Mouse (Mus musculus) lung, postnatal 0 days (tissue): ENCODE data around the gene Camkmt. TPM values are rescaled to one million over a fixed set of nuclear protein-coding genes. Genes with fewer than 3 reads are reported as not detected.

Experiments used
- ATAC-seq: fragments of 200-750 bp; cut with Nextera tagmentation; 2 replicates; pipeline ENCODE4 v1.8.0; 2017; ENCODE audit warnings: moderate library complexity
- DNase-seq: peaks from one replicate; pipeline ENCODE4 v3.0.0-alpha.2; 2016; ENCODE audit warnings: low spot score
- H3K27ac ChIP-seq: fragments of 300-500 bp; sonication (generic); 2 replicates; pipeline ENCODE4 v1.5.1; 2014; ENCODE audit warnings: antibody characterized with exemption, mild to moderate bottlenecking, low read length, mixed read lengths
- H3K27me3 ChIP-seq: fragments of 300-500 bp; sonication (generic); replicated peaks from 2 replicates; pipeline ENCODE4 v1.6.1; 2014; ENCODE audit warnings: low read length, mixed read lengths; ENCODE audit not compliant: insufficient read depth
- H3K36me3 ChIP-seq: fragments of 300-500 bp; sonication (generic); 2 replicates; pipeline ENCODE4 v1.6.1; 2014; ENCODE audit warnings: low read length, mixed read lengths; ENCODE audit not compliant: insufficient read depth
- H3K4me1 ChIP-seq: fragments of 300-500 bp; sonication (generic); 2 replicates; pipeline ENCODE4 v1.6.1; 2014; ENCODE audit warnings: antibody characterized with exemption, low read depth, low read length, mixed read lengths; ENCODE audit not compliant: insufficient read depth
- H3K4me2 ChIP-seq: fragments of 300-500 bp; sonication (generic); replicated peaks from 2 replicates; pipeline ENCODE4 v1.6.1; 2014; ENCODE audit warnings: low read depth, mild to moderate bottlenecking, low read length, moderate library complexity, mixed read lengths
- H3K4me3 ChIP-seq: fragments of 300-500 bp; sonication (generic); 2 replicates; pipeline ENCODE4 v1.5.1; 2014; ENCODE audit warnings: low read depth, low read length
- H3K9ac ChIP-seq: fragments of 300-500 bp; sonication (generic); replicated peaks from 2 replicates; pipeline ENCODE4 v1.6.1; 2014; ENCODE audit warnings: low read depth, mild to moderate bottlenecking
- H3K9me3 ChIP-seq: fragments of 300-500 bp; sonication (generic); 2 replicates; pipeline ENCODE4 v1.6.1; 2016; ENCODE audit warnings: low read length, mixed read lengths
- CTCF ChIP-seq: IDR thresholded peaks from 2 replicates; pipeline ENCODE4 v1.5.1; 2016; ENCODE audit warnings: antibody characterized with exemption, mild to moderate bottlenecking
- EP300 ChIP-seq: IDR thresholded peaks from 2 replicates; pipeline ENCODE4 v1.6.1; 2016; ENCODE audit warnings: antibody characterized with exemption, mild to moderate bottlenecking, control low read depth
- WGBS: fragments of 180-500 bp; shearing (Covaris S2); extraction: QIAGEN DNeasy Blood & Tissue Kit; methylation state at CpG from one replicate; pipeline ENCODE4 v1.1.7; 2014; 5-methylcytosine and 5-hydroxymethylcytosine counted together
- polyA plus RNA-seq: library from polyadenylated mRNA; unstranded; fragments of >200 nt; fragmentation: Nextera tagmentation; extraction: Ambion mirVana; gene quantifications from 2 replicates; pipeline ENCODE4 v1.2.1, GENCODE M21; 2015

The Camkmt gene
- polyA plus RNA-seq, 1 experiment from 2014 or later = 3.2 TPM

- no peaks in the 10 kb centered on the region for H3K27me3 ChIP-seq
- H3K4me2 ChIP-seq = no peak overlapping the region
- no peak overlapping the region for H3K4me3 ChIP-seq
- TF ChIP-seq EP300 (no peak), CTCF (no peak)
- no peak overlapping the region for H3K27ac ChIP-seq
- no peaks in the 10 kb centered on the region for H3K4me1 ChIP-seq
- DNase-seq = no peak
- no peaks in the 10 kb centered on the region for H3K36me3 ChIP-seq
- no peaks in the 10 kb centered on the region for H3K9me3 ChIP-seq
- 49% methylated on average over 5 of the region's 5 CpGs for WGBS
- no peak for ATAC-seq
- H3K9ac ChIP-seq = no peak overlapping the region
Measured at GRCm38 (mm10) chr17:85282447-85282846, 192.1 kb downstream of the Camkmt start.

- Histone ChIP-seq H3K4me2 (no peak overlapping the region), H3K4me1 (no peaks in the 10 kb centered on the region), H3K4me3 (no peak overlapping the region), H3K27me3 (no peaks in the 10 kb centered on the region), H3K36me3 (no peaks in the 10 kb centered on the region), H3K9ac (no peak overlapping the region), H3K27ac (no peak overlapping the region), H3K9me3 (no peaks in the 10 kb centered on the region)
- no peak for TF ChIP-seq EP300
- no peak for TF ChIP-seq CTCF
- ATAC-seq (no peak), DNase-seq (no peak)
- WGBS = 90% methylated on average over 4 of the region's 4 CpGs
Measured at GRCm38 (mm10) chr17:85291154-85291553, 200.8 kb downstream of the Camkmt start.

GRCm38 (mm10) chr17:85291601-85292000, 201.2 kb downstream of the Camkmt start:
- no peak overlapping the region for H3K9ac ChIP-seq
- no peaks in the 10 kb centered on the region for H3K27me3 ChIP-seq
- no peak for TF ChIP-seq EP300
- no peak for TF ChIP-seq CTCF
- H3K4me2 ChIP-seq = no peak overlapping the region
- WGBS = 92% methylated on average over 5 of the region's 5 CpGs
- H3K4me1 ChIP-seq = no peaks in the 10 kb centered on the region
- no peak for DNase-seq
- H3K4me3 ChIP-seq = no peak overlapping the region
- H3K36me3 ChIP-seq = no peaks in the 10 kb centered on the region
- ATAC-seq = no peak
- H3K9me3 ChIP-seq = no peaks in the 10 kb centered on the region
- no peak overlapping the region for H3K27ac ChIP-seq

- WGBS = 83% methylated on average over 6 of the region's 6 CpGs
- ATAC-seq = no peak
Measured at GRCm38 (mm10) chr17:85292276-85292675, 201.9 kb downstream of the Camkmt start.

GRCm38 (mm10) chr17:85303686-85304085, 213.3 kb downstream of the Camkmt start:
- ATAC-seq = no peak
- TF ChIP-seq EP300 (no peak), CTCF (no peak)

More at GRCm38 (mm10) chr17:85292276-85292675, 201.9 kb downstream of the Camkmt start:
- no peak overlapping the region for H3K27ac ChIP-seq
- TF ChIP-seq CTCF (no peak), EP300 (no peak)
- no peaks in the 10 kb centered on the region for H3K27me3 ChIP-seq
- H3K4me3 ChIP-seq = no peak overlapping the region
- no peak for DNase-seq
- H3K36me3 ChIP-seq = no peaks in the 10 kb centered on the region
- H3K4me2 ChIP-seq = no peak overlapping the region
- no peak overlapping the region for H3K9ac ChIP-seq
- H3K4me1 ChIP-seq = no peaks in the 10 kb centered on the region
- no peaks in the 10 kb centered on the region for H3K9me3 ChIP-seq

GRCm38 (mm10) chr17:85308566-85308965, 218.2 kb downstream of the Camkmt start:
- no peak overlapping the region for H3K4me2 ChIP-seq
- H3K9me3 ChIP-seq = no peaks in the 10 kb centered on the region
- H3K4me3 ChIP-seq = no peak overlapping the region
- TF ChIP-seq CTCF = no peak
- no peak for TF ChIP-seq EP300
- 70% methylated on average over 7 of the region's 7 CpGs for WGBS
- no peak for DNase-seq
- H3K9ac ChIP-seq = no peak overlapping the region
- no peaks in the 10 kb centered on the region for H3K4me1 ChIP-seq
- no peak overlapping the region for H3K27ac ChIP-seq
- no peak for ATAC-seq
- H3K36me3 ChIP-seq = no peaks in the 10 kb centered on the region
- H3K27me3 ChIP-seq = no peaks in the 10 kb centered on the region

More at GRCm38 (mm10) chr17:85303686-85304085, 213.3 kb downstream of the Camkmt start:
- no peaks in the 10 kb centered on the region for H3K4me1 ChIP-seq
- H3K27ac ChIP-seq = no peak overlapping the region
- no peaks in the 10 kb centered on the region for H3K9me3 ChIP-seq
- H3K36me3 ChIP-seq = no peaks in the 10 kb centered on the region
- H3K4me2 ChIP-seq = no peak overlapping the region
- no peaks in the 10 kb centered on the region for H3K27me3 ChIP-seq
- 97% methylated on average over 3 of the region's 3 CpGs for WGBS
- no peak for DNase-seq
- H3K4me3 ChIP-seq = no peak overlapping the region
- H3K9ac ChIP-seq = no peak overlapping the region

- Histone ChIP-seq H3K9me3 (no peaks in the 10 kb centered on the region), H3K27me3 (no peaks in the 10 kb centered on the region), H3K36me3 (no peaks in the 10 kb centered on the region), H3K4me2 (no peak overlapping the region), H3K4me1 (no peaks in the 10 kb centered on the region), H3K27ac (no peak overlapping the region), H3K9ac (no peak overlapping the region), H3K4me3 (no peak overlapping the region)
- ATAC-seq = no peak
- TF ChIP-seq CTCF (no peak), EP300 (no peak)
- DNase-seq = no peak
- WGBS = 91% methylated on average over 10 of the region's 10 CpGs
Measured at GRCm38 (mm10) chr17:85309046-85309445, 218.7 kb downstream of the Camkmt start.
